Mouse (Mus musculus): ENCODE results near the gene Gm45234. TPM values are rescaled to one million over a fixed set of nuclear protein-coding genes. Genes with fewer than 3 reads are reported as not detected.

The Gm45234 gene
- polyA plus RNA-seq, 1 experiment from 2014 or later = not detected

- Histone ChIP-seq H3K9me3 (replicated peaks; ENCODE audit: control insufficient read depth, low read length) (no peaks in the 10 kb centered on the region), H3K36me3 (ENCODE audit: control insufficient read depth, insufficient read depth, low read length) (no peaks in the 10 kb centered on the region), H3K27me3 (ENCODE audit: control insufficient read depth, insufficient read depth, low read length) (no peaks in the 10 kb centered on the region), H3K4me3 (ENCODE audit: low read depth, low read length) (no peak overlapping the region), H3K4me2 (no peak overlapping the region), H3K4me1 (ENCODE audit: control insufficient read depth, insufficient read depth, low read length) (no peaks in the 10 kb centered on the region), H3K27ac (ENCODE audit: low read depth, low read length) (no peak overlapping the region), H3K9ac (ENCODE audit: low read depth, low read length) (no peak overlapping the region)
- 60% methylated on average over 4 of the region's 4 CpGs for WGBS (ENCODE audit: insufficient replicate concordance)
- no peak for ATAC-seq (replicated peaks; ENCODE audit: insufficient number of reproducible peaks, low FRiP score, low TSS enrichment)
Observed at GRCm38 (mm10) chr6:124790121-124790520, 34.3 kb upstream of the Gm45234 start.

GRCm38 (mm10) chr6:124789519-124789918 lies 33.7 kb upstream of the Gm45234 start:
- WGBS (ENCODE audit: insufficient replicate concordance) = 81% methylated on average over 4 of the region's 4 CpGs
- H3K9ac ChIP-seq (ENCODE audit: low read depth, low read length) = no peak overlapping the region

GRCm38 (mm10) chr6:124787722-124788121 lies 31.9 kb upstream of the Gm45234 start:
- no peak for ATAC-seq (replicated peaks; ENCODE audit: insufficient number of reproducible peaks, low FRiP score, low TSS enrichment)
- Histone ChIP-seq H3K4me1 (ENCODE audit: control insufficient read depth, insufficient read depth, low read length) (no peaks in the 10 kb centered on the region; the same call in 1 of the 2 replicates), H3K27ac (ENCODE audit: low read depth, low read length) (no peak overlapping the region), H3K4me3 (ENCODE audit: low read depth, low read length) (no peak overlapping the region), H3K36me3 (ENCODE audit: control insufficient read depth, insufficient read depth, low read length) (no peaks in the 10 kb centered on the region), H3K4me2 (no peak overlapping the region), H3K9ac (ENCODE audit: low read depth, low read length) (no peak overlapping the region), H3K9me3 (replicated peaks; ENCODE audit: control insufficient read depth, low read length) (no peaks in the 10 kb centered on the region), H3K27me3 (ENCODE audit: control insufficient read depth, insufficient read depth, low read length) (no peaks in the 10 kb centered on the region)
- WGBS (ENCODE audit: insufficient replicate concordance) = 69% methylated on average over 10 of the region's 10 CpGs

More at GRCm38 (mm10) chr6:124789519-124789918, 33.7 kb upstream of the Gm45234 start:
- Histone ChIP-seq H3K4me1 (ENCODE audit: control insufficient read depth, insufficient read depth, low read length) (no peaks in the 10 kb centered on the region), H3K4me2 (no peak overlapping the region), H3K27me3 (ENCODE audit: control insufficient read depth, insufficient read depth, low read length) (no peaks in the 10 kb centered on the region), H3K4me3 (ENCODE audit: low read depth, low read length) (no peak overlapping the region), H3K36me3 (ENCODE audit: control insufficient read depth, insufficient read depth, low read length) (no peaks in the 10 kb centered on the region), H3K9me3 (replicated peaks; ENCODE audit: control insufficient read depth, low read length) (no peaks in the 10 kb centered on the region), H3K27ac (ENCODE audit: low read depth, low read length) (no peak overlapping the region)
- ATAC-seq (replicated peaks; ENCODE audit: insufficient number of reproducible peaks, low FRiP score, low TSS enrichment) = no peak

DNA sequence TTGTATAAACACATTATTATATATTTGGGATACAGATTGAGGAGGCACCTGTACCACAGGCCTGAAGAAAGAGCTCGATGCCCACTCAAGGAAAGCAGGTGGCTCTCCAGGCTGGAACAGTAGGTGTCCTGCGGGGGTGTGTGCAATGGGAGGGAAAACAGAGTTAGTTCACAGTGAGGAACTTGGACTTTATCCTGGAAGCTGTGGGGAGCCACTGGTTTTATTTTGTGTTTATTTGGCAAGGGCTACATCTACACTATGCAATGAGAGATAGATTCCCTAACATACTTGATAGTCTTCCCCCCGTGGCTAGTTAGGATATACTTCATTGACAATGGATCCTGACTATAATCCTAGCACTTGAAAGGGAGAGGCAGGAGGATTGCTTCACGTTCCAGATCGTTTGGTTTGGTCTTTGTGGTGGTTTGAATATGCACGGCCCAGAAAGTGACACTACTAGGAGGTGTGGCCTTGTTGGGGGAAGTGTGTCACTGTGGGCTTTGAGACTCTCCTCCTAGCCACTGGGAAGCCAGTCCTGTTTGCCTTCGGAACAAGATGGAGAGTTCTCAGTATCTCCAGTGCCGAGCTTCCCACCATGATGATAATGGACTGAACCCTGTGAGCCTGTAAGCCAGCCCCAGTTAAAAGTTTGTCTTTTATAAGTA lies 31.1 kb upstream of the Gm45234 start:
- Histone ChIP-seq H3K9ac (ENCODE audit: low read depth, low read length) (no peak overlapping the region), H3K4me3 (ENCODE audit: low read depth, low read length) (no peak overlapping the region), H3K36me3 (ENCODE audit: control insufficient read depth, insufficient read depth, low read length) (no peaks in the 10 kb centered on the region), H3K27me3 (ENCODE audit: control insufficient read depth, insufficient read depth, low read length) (no peaks in the 10 kb centered on the region), H3K9me3 (replicated peaks; ENCODE audit: control insufficient read depth, low read length) (no peaks in the 10 kb centered on the region), H3K4me1 (ENCODE audit: control insufficient read depth, insufficient read depth, low read length) (peaks cover 3% of the 10 kb centered on the region; the same call in 1 of the 2 replicates), H3K27ac (ENCODE audit: low read depth, low read length) (no peak overlapping the region), H3K4me2 (no peak overlapping the region)
- ATAC-seq (replicated peaks; ENCODE audit: insufficient number of reproducible peaks, low FRiP score, low TSS enrichment) = no peak
- 52% methylated on average over 8 of the region's 8 CpGs for WGBS (ENCODE audit: insufficient replicate concordance)

DNA sequence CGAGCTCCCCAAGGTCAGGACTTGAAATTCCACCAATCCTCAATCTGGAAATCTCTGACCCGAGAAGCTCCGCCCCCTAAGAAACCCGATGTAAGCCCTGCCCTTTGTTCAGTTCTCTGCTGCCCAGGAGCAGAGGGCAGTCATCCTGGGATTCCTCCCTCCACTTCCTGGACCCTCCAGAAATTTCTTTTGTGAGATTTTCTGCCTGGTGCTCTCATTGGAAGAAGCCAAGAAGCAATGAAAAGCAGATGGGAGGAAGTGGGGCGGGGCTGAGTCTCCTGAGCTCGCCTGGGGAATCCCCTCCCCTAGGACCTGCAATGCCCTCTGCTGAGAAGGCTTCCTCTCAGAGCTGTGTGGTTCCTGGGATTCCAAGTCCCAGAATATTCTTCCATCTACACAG lies 26.6 kb upstream of the Gm45234 start:
- H3K4me3 ChIP-seq (ENCODE audit: low read depth, low read length) = peak overlapping the region; percentile 27
- no peak overlapping the region for H3K27ac ChIP-seq (ENCODE audit: low read depth, low read length)
- no peak for ATAC-seq (replicated peaks; ENCODE audit: insufficient number of reproducible peaks, low FRiP score, low TSS enrichment)
- H3K4me2 ChIP-seq = peak overlapping the region; percentile 47
- H3K36me3 ChIP-seq (ENCODE audit: control insufficient read depth, insufficient read depth, low read length) = no peaks in the 10 kb centered on the region
- no peaks in the 10 kb centered on the region for H3K9me3 ChIP-seq (replicated peaks; ENCODE audit: control insufficient read depth, low read length)
- 16% methylated on average over 6 of the region's 6 CpGs for WGBS (ENCODE audit: insufficient replicate concordance)
- H3K4me1 ChIP-seq (ENCODE audit: control insufficient read depth, insufficient read depth, low read length) = peaks cover 5% of the 10 kb centered on the region; the same call in 1 of the 2 replicates
- peaks cover 23% of the 10 kb centered on the region for H3K27me3 ChIP-seq (ENCODE audit: control insufficient read depth, insufficient read depth, low read length)
- no peak overlapping the region for H3K9ac ChIP-seq (ENCODE audit: low read depth, low read length)

- H3K4me3 ChIP-seq (ENCODE audit: low read depth, low read length) = no peak overlapping the region
- H3K36me3 ChIP-seq (ENCODE audit: control insufficient read depth, insufficient read depth, low read length) = no peaks in the 10 kb centered on the region
- WGBS (ENCODE audit: insufficient replicate concordance) = 83% methylated on average over 7 of the region's 7 CpGs
- no peaks in the 10 kb centered on the region for H3K9me3 ChIP-seq (replicated peaks; ENCODE audit: control insufficient read depth, low read length)
- peaks cover 23% of the 10 kb centered on the region for H3K27me3 ChIP-seq (ENCODE audit: control insufficient read depth, insufficient read depth, low read length)
- H3K27ac ChIP-seq (ENCODE audit: low read depth, low read length) = no peak overlapping the region
- no peak overlapping the region for H3K4me2 ChIP-seq
- H3K9ac ChIP-seq (ENCODE audit: low read depth, low read length) = no peak overlapping the region
- H3K4me1 ChIP-seq (ENCODE audit: control insufficient read depth, insufficient read depth, low read length) = peaks cover 5% of the 10 kb centered on the region; the same call in 1 of the 2 replicates
- ATAC-seq (replicated peaks; ENCODE audit: insufficient number of reproducible peaks, low FRiP score, low TSS enrichment) = no peak
Observed at GRCm38 (mm10) chr6:124780917-124781316, 25.1 kb upstream of the Gm45234 start.

DNA sequence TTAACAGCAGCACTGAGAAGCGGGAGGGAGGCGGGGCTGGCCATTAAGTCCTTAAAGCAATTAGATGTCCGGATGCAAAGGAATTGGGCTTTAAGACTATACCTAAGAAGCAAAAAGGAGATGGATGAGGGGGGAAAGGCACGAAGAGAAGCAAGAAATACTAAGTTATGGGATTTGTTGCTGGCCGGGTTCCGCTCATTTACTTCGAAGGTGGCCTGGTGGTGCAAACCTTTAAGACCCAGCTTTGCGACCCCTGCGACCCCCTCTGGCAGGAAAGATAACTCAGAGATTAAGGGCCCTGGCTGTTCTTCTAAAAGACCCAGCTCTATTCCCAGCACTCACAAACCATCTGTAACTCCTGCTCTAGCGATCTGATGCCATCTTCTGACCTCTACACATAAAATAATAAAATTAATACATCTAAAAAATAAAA lies 24.2 kb upstream of the Gm45234 start:
- no peak for ATAC-seq (replicated peaks; ENCODE audit: insufficient number of reproducible peaks, low FRiP score, low TSS enrichment)
- H3K4me3 ChIP-seq (ENCODE audit: low read depth, low read length) = peak overlapping the region; percentile 43
- no peaks in the 10 kb centered on the region for H3K36me3 ChIP-seq (ENCODE audit: control insufficient read depth, insufficient read depth, low read length)
- H3K27ac ChIP-seq (ENCODE audit: low read depth, low read length) = no peak overlapping the region
- H3K9me3 ChIP-seq (replicated peaks; ENCODE audit: control insufficient read depth, low read length) = no peaks in the 10 kb centered on the region
- 7% methylated on average over 10 of the region's 10 CpGs for WGBS (ENCODE audit: insufficient replicate concordance)
- H3K4me2 ChIP-seq = peak overlapping the region; percentile 73
- H3K27me3 ChIP-seq (ENCODE audit: control insufficient read depth, insufficient read depth, low read length) = peaks cover 23% of the 10 kb centered on the region
- H3K4me1 ChIP-seq (ENCODE audit: control insufficient read depth, insufficient read depth, low read length) = peaks cover 5% of the 10 kb centered on the region; the same call in 1 of the 2 replicates
- no peak overlapping the region; the same call in 1 of the 2 replicates for H3K9ac ChIP-seq (ENCODE audit: low read depth, low read length)

DNA sequence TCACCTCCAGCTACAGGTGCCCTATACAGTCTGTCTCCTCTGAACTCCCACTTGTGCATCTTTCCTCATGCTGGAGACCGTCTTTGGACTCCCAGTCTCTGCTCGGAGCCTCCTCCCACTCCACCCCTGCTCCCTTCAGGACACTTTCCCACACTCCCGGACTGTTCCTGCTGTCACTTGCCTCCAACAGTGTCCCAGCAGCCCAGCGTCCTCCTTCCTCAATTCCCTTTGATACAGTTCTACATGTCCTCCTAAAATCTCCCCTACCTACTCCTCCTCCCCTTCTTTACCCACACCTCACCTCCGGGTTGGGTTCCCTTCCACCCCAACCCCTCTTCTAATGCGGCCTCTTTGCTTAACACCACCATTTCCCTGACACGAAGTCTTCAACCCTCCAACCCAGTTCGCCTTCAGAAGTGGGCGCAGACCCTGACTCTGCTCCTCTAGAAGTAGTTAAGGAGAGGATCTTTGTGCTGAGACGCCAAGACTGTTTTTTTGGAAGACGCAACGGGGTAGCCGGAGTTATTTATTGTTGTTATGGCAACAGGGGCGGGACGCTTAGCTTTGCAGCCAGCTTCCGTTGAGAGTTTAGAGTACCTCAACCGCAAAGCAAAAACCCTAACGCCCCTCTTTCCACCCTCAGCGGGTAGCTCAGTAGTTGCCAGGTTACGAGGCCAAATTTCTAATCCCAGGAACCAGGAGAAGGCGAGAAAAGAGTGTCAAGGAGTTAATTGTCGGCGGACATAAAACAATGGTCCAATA lies 23.6 kb upstream of the Gm45234 start, which contains the start of gene Lrrc23:
Lrrc23 (minus strand) TSS at position 506 of the 762 bp plus-strand sequence.
- H3K4me3 ChIP-seq (ENCODE audit: low read depth, low read length) = peak within 1 kb of the TSS; percentile 43
- WGBS (ENCODE audit: insufficient replicate concordance) = 2% methylated on average over 23 of the region's 23 CpGs
- peak within 1 kb of the TSS; percentile 73 for H3K4me2 ChIP-seq
- no peaks in the 10 kb centered on the region for H3K9me3 ChIP-seq (replicated peaks; ENCODE audit: control insufficient read depth, low read length)
- no peak for ATAC-seq (replicated peaks; ENCODE audit: insufficient number of reproducible peaks, low FRiP score, low TSS enrichment)
- H3K36me3 ChIP-seq (ENCODE audit: control insufficient read depth, insufficient read depth, low read length) = no peaks in the 10 kb centered on the region
- no peak within 1 kb of the TSS for H3K27ac ChIP-seq (ENCODE audit: low read depth, low read length)
- peak within 1 kb of the TSS; percentile 44; the same call in 1 of the 2 replicates for H3K9ac ChIP-seq (ENCODE audit: low read depth, low read length)
- H3K27me3 ChIP-seq (ENCODE audit: control insufficient read depth, insufficient read depth, low read length) = peaks cover 23% of the 10 kb centered on the region
- H3K4me1 ChIP-seq (ENCODE audit: control insufficient read depth, insufficient read depth, low read length) = peaks cover 5% of the 10 kb centered on the region; the same call in 1 of the 2 replicates
